Mouse (Mus musculus) spleen, adult 2 months (tissue): ENCODE data around the gene Magi1. TPM values are rescaled to one million over a fixed set of nuclear protein-coding genes. Genes with fewer than 3 reads are reported as not detected.

Experiments
- DNase-seq, 2 experiments: peaks; one replicate each; pipeline versions ENCODE4 v3.0.0 to v3.0.0-alpha.2; 2012 to 2021; ENCODE audit warnings: low spot score in 2 of 2, low read depth in 1 of 2
- H3K27ac ChIP-seq: fragments of 200-500 bp; 2 replicates; pipeline ENCODE4 v1.5.1; 2012; ENCODE audit warnings: low read length, inconsistent platforms; ENCODE audit not compliant: insufficient read depth
- H3K27me3 ChIP-seq: fragments of 200-500 bp; 2 replicates; pipeline ENCODE4 v1.6.1; 2012; ENCODE audit warnings: mild to moderate bottlenecking, moderate library complexity, low read length, inconsistent platforms; ENCODE audit not compliant: control insufficient read depth, insufficient read depth
- H3K36me3 ChIP-seq: fragments of 200-500 bp; 2 replicates; pipeline ENCODE4 v1.6.1; 2012; ENCODE audit warnings: mild to moderate bottlenecking, low read length, inconsistent platforms; ENCODE audit not compliant: control insufficient read depth, insufficient read depth
- H3K4me1 ChIP-seq: fragments of 200-500 bp; 2 replicates; pipeline ENCODE4 v1.6.1; 2011; ENCODE audit warnings: inconsistent platforms; ENCODE audit not compliant: control insufficient read depth, insufficient read depth, insufficient read length
- H3K4me3 ChIP-seq: fragments of 200-500 bp; 2 replicates; pipeline ENCODE4 v1.5.1; 2011; ENCODE audit warnings: mild to moderate bottlenecking, inconsistent platforms; ENCODE audit not compliant: insufficient read depth, insufficient read length; ENCODE audit errors: extremely low read depth
- CTCF ChIP-seq: fragments of 200-500 bp; IDR thresholded peaks from 2 replicates; pipeline ENCODE4 v1.5.1; 2011; ENCODE audit warnings: mild to moderate bottlenecking, inconsistent platforms; ENCODE audit not compliant: insufficient read depth, insufficient read length, insufficient replicate concordance; ENCODE audit errors: extremely low read depth
- POLR2A ChIP-seq: fragments of 200-500 bp; IDR thresholded peaks from 2 replicates; pipeline ENCODE4 v1.6.1; 2011; ENCODE audit warnings: low read depth, low read length, inconsistent platforms
- WGBS: fragments of 180-500 bp; shearing (Covaris S2); methylation state at CpG from one replicate; pipeline ENCODE4 v1.1.7; 2018; 5-methylcytosine and 5-hydroxymethylcytosine counted together
- polyA plus RNA-seq: library from polyadenylated mRNA; depleted of rRNA; stranded (reverse); fragments of >200 nt; gene quantifications from 2 replicates; pipeline ENCODE4 v1.2.3, GENCODE M21; 2012

The Magi1 gene
- polyA plus RNA-seq, 1 experiment, result 1.6 TPM

DNA sequence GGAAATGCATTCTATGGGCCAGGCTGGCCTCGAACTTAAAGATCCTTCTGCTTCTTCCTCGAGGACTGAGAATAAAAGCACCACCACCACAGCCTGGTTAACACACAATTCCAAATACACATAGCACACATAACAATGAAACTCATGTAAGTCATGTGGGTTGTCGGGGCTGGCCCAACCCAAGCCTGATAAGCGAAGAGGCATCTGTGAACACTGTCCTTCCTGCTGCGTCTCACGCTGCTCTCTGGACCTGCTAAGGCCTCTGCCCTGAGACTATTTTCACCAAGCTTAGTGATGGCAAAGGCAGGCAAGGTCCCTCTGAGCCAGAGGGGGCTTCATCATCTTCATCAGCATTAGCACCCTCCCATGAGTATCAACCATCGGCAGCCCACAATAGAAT lies 360.8 kb downstream of the Magi1 start:
- H3K4me3 ChIP-seq, result no peak overlapping the region
- no peak for TF ChIP-seq CTCF
- no peak for TF ChIP-seq POLR2A

DNA sequence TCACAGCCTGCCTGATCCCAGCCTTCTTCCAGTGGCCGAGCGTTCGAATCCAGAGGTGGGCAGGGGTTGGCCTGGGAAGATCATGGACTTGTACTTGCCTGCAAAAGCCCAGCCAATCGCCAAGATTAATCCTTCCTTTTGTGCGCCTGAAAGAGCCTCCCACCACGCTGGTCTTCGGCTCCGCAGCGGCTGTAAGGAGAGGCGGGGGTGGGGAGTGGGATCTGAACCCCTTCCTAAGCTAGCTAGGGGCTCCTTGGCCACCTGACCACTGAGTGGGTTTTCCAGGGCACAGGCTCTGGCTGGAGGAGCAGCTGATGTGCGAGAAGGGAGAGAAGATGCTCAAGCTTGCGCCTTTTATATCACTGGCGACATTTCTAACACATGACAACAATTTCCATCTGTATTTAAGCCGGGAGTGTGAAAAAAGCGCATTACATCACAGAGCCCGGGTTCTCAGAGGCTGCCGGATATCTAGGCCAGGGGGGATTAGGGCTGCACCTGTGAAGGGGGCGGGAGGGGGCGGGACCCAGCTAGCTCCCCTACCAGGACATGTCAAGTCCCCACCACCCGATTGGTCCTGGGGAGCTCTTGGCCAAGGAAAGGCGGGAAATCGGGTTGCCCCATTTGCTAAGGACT lies 370.4 kb downstream of the Magi1 start:
- no peak for TF ChIP-seq CTCF
- TF ChIP-seq POLR2A, result no peak
- WGBS, result 17% methylated on average over 22 of the region's 22 CpGs
- no peak overlapping the region for H3K27ac ChIP-seq
- no peak overlapping the region for H3K4me3 ChIP-seq
- H3K27me3 ChIP-seq, result no peaks in the 10 kb centered on the region
- DNase-seq, result no peak
- H3K4me1 ChIP-seq, result no peaks in the 10 kb centered on the region
- H3K36me3 ChIP-seq, result no peaks in the 10 kb centered on the region

More for the DNA sequence above, 360.8 kb downstream of the Magi1 start:
- H3K4me1 ChIP-seq, result no peaks in the 10 kb centered on the region
- no peak overlapping the region for H3K27ac ChIP-seq
- H3K27me3 ChIP-seq, result no peaks in the 10 kb centered on the region
- no peaks in the 10 kb centered on the region for H3K36me3 ChIP-seq
- 89% methylated on average over 7 of the region's 7 CpGs for WGBS
- no peak for DNase-seq

DNA sequence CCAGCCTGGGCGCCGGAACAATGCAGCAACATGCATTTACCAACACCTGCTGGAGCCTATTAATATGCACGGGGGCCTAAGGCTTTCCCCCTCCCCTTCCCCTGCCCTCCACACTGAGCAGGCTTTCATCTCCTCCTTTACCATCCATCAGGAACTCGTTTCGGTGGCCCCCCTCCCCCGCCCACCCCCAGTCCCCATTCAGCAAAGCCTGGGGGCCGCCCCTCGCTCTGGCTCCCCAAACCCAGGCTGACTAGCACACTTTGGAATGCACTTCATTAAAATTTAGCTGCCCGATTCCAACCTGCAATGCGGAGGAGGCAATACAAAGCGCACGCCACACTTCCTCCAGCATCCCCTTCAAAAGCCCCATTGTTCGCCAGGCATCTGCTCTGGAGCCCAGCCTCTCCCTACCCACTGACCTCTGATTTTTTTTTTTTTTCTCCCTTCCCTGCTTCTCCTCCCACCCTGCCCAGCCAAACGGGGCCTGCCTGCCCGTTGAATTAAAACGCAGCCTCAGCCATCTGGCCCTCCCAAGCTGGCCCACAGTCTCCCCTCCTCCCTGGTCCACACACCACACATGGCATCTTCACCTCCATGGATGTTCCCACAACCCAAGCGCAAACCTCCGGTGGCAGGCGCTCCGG lies 371.0 kb downstream of the Magi1 start:
- no peak for TF ChIP-seq POLR2A
- no peak for TF ChIP-seq CTCF

DNA sequence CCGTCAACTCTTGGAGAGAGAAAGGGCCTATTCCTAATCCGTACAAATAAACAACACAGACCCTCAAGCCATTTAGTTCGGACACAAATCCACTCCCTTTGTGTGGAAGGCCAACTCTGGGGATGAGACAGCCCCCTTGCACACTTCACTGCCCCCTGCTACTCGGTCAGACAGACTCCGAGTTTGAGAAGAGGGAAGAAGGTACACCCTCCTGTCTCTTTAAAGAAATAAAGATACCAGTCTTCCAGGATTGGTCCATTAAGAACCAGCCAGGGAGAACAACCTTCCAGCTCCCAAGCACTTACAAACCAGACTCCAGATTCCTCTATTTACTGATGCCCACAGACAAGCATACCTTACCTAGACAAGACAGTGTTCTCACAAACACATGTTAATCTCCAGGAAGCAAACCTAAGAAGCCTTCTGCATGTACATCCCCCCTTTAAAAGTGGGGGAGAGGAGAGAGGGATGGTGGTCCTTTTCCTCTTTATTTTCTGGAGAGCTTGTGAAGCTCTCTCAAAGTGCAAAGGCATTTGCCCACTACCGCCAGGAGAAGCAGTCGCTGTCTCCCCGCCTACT lies 371.6 kb downstream of the Magi1 start:
- Histone ChIP-seq H3K4me1 (no peaks in the 10 kb centered on the region), H3K36me3 (no peaks in the 10 kb centered on the region), H3K27ac (no peak overlapping the region), H3K27me3 (no peaks in the 10 kb centered on the region), H3K4me3 (no peak overlapping the region)
- DNase-seq, result no peak
- TF ChIP-seq CTCF (no peak), POLR2A (no peak)
- 69% methylated on average over 8 of the region's 8 CpGs for WGBS

More for the DNA sequence above, 371.0 kb downstream of the Magi1 start:
- H3K4me1 ChIP-seq, result no peaks in the 10 kb centered on the region
- WGBS, result 15% methylated on average over 20 of the region's 20 CpGs
- H3K36me3 ChIP-seq, result no peaks in the 10 kb centered on the region
- H3K27me3 ChIP-seq, result no peaks in the 10 kb centered on the region
- H3K27ac ChIP-seq, result no peak overlapping the region
- DNase-seq, result no peak
- H3K4me3 ChIP-seq, result no peak overlapping the region

DNA sequence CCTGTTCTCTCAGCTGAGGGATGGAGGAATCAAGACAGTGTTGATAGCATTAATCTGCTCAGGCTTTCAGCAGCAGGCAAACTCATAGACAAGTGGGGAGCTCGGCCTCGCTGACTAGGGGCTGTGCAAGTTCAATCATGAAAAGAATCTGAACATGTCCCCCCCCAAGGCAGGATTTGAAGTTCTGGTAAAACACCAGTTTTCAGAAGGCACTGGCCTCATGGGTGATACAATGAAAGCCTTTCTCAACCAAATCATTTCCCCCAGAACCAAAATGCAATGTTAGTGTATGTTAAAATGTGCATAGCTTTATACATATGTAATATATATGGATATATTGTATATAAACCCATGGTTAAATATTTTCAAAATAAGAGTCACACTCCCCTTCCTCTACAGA lies 372.3 kb downstream of the Magi1 start:
- TF ChIP-seq CTCF, result no peak
- no peak for TF ChIP-seq POLR2A
- DNase-seq, result no peak
- Histone ChIP-seq H3K27ac (no peak overlapping the region), H3K4me3 (no peak overlapping the region), H3K27me3 (no peaks in the 10 kb centered on the region), H3K4me1 (no peaks in the 10 kb centered on the region), H3K36me3 (no peaks in the 10 kb centered on the region)
- WGBS, result 90% methylated on average over 2 of the region's 2 CpGs

DNA sequence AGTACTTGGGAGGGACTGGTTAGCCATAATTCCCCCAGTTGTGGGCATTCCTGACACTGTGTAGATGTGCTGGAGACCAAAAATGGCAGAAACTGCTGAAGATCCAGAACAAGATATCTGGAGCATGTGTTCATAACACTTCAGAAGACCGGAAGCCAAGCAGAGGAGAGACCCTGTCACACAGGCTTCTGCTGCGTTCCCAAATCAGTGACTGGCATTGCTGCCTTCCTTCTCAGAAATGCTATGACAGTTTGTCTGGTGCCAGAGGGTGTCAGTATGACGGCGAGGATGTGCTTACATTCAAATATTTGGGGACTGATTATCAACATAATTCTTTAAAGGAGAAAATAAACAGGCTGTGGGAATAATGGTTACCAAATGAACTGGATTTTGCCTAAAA lies 373.7 kb downstream of the Magi1 start:
- H3K27ac ChIP-seq, result no peak overlapping the region
- WGBS, result 91% methylated on average over 4 of the region's 4 CpGs
- no peak for DNase-seq
- no peaks in the 10 kb centered on the region for H3K36me3 ChIP-seq
- no peaks in the 10 kb centered on the region for H3K4me1 ChIP-seq
- no peaks in the 10 kb centered on the region for H3K27me3 ChIP-seq
- H3K4me3 ChIP-seq, result no peak overlapping the region
- TF ChIP-seq POLR2A (no peak), CTCF (no peak)

DNA sequence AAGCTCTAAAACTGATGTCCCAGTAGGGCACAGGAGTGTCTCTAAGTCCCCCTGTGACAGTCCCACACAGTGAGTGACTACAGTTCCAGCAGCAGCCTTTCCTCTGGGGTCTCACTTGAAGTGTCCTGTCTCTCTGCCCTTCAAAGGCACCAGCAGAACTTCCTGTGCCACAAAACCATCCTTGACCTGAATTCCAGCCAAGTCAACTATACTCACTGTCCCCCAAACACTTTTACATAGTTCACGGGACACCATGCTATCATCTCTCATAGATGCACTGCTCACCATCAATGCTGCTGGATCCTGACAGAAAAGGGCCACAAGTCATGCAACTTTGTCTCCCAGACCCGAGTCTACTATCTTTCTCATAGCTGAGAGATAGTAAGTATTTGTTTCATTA lies 378.7 kb downstream of the Magi1 start:
- TF ChIP-seq POLR2A, result no peak
- TF ChIP-seq CTCF, result no peak
- no peak overlapping the region for H3K4me3 ChIP-seq
- no peaks in the 10 kb centered on the region for H3K36me3 ChIP-seq
- H3K27ac ChIP-seq, result no peak overlapping the region
- no peaks in the 10 kb centered on the region for H3K4me1 ChIP-seq
- WGBS, result 66% methylated on average over 2 of the region's 2 CpGs
- no peaks in the 10 kb centered on the region for H3K27me3 ChIP-seq
- DNase-seq, result no peak
